Mouse (Mus musculus) naive thymus-derived CD4-positive, alpha-beta T cell, adult 2 months (primary cell): ENCODE results near the gene 1700016C15Rik.
A peak's percentile ranks its signal among the peaks of the same experiment; 100 is the strongest.

Experiments
- DNase-seq: peaks from one replicate; pipeline ENCODE4 v3.0.0-alpha.2; 2011; ENCODE audit warnings: low read depth

1700016C15Rik gene

DNA sequence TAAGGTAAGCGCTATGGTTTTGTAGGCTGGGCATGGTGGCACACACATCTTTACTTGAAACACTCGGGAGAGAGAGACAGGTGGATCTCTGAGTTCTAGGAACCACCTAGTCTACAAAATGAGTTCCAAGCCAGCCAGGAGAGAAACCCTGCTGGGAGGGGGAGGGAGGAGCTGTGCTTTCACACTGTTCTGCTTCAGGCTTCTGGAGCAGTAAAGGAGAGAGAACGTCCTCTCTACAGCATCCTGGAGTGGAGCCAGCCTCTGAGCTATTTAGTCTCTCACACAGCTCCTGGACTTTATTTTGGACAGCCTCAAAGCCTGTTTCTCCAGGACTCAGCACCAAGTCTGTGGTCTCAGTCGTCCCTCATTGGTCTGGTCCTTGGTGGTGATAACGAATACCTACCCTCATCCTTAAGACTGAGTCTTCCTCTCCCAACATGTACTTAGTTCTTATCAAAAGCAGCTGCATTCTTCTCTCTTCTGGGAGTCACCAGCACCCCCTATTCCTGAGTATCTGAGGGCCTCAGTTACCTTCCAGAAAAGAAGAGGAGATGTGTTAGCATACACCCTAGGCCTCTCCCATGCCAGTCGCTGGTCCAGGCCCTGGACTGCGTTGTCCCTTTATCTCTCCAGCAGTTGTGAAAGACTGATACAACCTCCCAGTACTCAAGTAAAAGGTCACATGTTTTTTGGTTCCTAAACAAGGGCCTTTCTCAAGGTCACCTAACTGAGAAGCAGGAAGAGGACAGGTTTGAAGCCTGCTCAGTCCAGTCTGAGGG is 12.4 kb upstream of the 1700016C15Rik start:
- DNase-seq: no peak

- DNase-seq: no peak
These were observed 11.1 kb upstream of the 1700016C15Rik start for GRCm38 (mm10) chr1:177718340-177719028.

GRCm38 (mm10) chr1:177719029-177719427 is 10.6 kb upstream of the 1700016C15Rik start:
- no peak for DNase-seq

GRCm38 (mm10) chr1:177723786-177724185 is 5.8 kb upstream of the 1700016C15Rik start:
- DNase-seq: no peak

- no peak for DNase-seq
These were observed 2.7 kb upstream of the 1700016C15Rik start for GRCm38 (mm10) chr1:177726870-177727269.

- no peak for DNase-seq
These were observed 1.6 kb upstream of the 1700016C15Rik start for GRCm38 (mm10) chr1:177727883-177728525.

GRCm38 (mm10) chr1:177731973-177732372 is 2.4 kb downstream of the 1700016C15Rik start:
- DNase-seq: no peak

DNA sequence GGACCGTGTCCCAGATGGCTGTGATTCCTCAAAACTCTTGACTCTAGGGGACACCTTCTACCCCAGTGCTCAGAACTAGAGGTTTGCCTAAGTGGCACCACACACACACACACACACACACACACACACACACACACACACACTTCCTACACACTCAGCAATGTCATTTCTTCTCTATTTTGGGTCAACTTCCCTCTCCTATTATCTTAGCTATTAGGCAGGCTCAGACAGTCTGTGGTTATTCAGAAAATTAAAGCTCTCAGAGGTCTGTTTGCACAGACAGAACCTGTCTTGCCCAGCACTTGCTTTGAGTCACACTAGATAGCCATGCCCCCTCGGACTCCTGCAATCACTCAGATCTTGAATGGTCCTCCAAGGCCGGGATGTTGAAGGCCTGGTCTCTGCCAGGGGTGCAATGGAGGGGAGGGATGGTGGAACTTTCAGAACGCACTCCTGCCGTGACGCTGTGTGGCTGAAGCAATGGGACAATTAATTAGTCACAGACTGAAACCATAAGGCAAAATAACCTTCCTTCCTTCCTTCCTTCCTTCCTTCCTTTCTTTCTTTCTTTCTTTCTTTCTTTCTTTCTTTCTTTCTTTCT is 8.0 kb downstream of the 1700016C15Rik start:
- DNase-seq: no peak

DNA sequence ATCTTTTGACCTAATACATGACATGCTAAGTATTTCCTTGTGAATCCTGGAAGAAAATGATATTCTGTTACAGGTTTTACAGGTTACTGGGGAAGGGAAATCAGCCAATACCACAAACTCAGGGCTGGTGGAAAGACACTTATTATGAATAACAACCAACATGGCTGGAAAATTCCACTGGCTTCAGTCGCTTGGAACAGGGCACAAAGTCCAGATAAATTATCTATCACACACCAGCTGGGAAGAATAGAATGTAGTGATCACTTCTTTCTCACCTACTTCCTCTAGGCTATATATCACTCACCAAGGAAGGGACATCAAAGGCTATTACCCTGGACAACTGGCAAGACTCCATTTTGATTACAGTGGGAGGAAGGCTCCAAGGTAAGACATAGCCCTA is 11.1 kb downstream of the 1700016C15Rik start:
- no peak for DNase-seq

DNA sequence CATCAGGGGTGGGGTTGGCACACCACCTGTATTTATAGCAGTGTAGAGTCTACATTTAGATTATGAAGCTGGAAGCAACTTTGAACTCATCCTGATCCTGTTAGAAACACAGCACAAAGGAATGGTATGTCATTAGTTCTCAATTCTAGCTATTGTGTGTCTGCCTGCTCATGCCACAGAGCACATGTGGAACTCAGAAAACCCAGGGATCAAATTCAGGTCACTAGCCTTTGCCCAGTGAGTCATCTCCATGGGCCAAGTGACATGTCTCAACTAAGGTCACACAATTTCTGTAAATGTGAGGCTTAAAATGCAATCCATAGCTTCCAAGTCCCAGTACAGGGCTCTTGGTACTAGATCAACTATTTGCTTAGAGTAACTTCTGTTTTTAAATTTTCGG is 12.5 kb downstream of the 1700016C15Rik start:
- no peak for DNase-seq

DNA sequence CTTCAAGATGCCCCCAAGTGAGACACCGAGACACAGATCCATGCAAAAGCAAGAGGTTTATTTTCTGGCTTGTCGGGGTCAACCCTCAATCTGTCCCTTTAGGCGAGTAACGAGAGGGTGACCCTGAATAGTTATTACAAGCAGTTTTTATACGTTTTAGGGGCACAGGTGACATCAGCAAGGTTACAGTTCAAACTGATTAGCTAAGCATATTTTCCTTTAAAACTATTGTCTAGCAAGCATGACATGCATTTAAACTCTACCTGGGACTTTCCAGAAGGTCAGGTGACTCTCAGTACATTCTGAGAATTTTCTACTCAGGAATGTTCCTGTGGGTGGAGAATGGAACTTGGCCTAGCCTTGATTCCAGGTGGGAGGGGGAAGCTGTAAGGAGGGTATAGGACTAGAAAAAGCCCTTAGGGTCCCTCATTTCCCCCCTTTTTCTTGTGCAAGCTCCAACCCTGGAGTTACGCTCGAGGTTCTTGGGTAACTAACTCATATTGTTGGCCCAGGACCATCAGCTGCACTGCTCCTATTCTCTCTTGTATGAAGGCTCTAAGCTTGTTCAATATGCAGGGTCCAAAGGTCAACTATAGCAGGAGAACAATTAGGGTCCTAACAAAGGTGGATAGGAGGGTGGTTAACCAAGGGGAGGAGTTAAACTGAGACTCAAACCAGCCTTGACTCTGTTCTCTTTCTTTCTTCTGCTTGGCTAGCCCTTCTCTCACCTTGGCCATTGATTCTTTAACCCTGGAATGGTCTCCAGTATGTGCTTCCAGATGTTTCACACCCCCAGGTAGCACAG is 15.1 kb downstream of the 1700016C15Rik start:
- DNase-seq: no peak

GRCm38 (mm10) chr1:177747869-177748540 is 18.4 kb downstream of the 1700016C15Rik start:
- no peak for DNase-seq

DNA sequence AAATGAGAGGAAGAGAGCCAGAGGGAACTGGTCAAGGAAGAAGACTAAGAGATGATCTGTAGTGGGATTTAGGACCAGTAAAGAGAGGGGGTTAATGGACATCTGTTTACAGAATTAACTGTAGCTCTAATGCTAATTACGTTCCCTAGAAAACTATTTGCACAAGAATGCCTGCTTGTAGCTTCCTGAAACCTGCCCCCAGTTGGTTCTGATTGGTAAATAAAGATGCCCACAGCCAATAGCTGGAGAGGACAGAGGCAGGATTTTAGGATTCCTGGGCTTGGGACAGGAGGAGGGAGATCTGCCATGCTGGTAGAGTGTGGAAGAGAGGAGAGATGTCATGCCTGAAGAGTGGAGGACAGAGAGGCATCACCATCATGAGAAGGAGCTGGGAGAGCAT is 23.9 kb downstream of the 1700016C15Rik start:
- no peak for DNase-seq

- DNase-seq: no peak
These were observed 27.6 kb downstream of the 1700016C15Rik start for GRCm38 (mm10) chr1:177757249-177757648.

- no peak for DNase-seq
These were observed 39.3 kb downstream of the 1700016C15Rik start for GRCm38 (mm10) chr1:177768931-177769330.

DNA sequence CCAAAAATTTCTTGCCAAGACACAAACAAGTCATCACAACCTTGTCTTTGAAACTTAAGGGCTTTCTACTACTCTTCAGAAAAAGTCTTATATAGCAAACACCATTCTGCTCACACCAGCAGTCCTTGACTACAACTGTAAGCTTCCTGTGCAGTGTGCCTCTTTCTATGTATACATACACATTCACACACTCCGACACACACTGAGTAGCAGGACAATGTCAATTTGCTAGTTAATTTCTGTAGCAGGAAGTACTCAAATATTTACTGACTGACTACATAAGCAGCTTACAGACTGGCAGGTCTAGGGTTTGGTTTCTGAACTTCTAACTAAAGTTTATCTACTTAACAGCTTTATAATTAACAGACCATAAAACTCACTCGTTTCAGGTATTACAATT is 47.8 kb downstream of the 1700016C15Rik start:
- no peak for DNase-seq

- DNase-seq: peak; percentile 55
These were observed 63.2 kb downstream of the 1700016C15Rik start for GRCm38 (mm10) chr1:177792835-177793234.

DNA sequence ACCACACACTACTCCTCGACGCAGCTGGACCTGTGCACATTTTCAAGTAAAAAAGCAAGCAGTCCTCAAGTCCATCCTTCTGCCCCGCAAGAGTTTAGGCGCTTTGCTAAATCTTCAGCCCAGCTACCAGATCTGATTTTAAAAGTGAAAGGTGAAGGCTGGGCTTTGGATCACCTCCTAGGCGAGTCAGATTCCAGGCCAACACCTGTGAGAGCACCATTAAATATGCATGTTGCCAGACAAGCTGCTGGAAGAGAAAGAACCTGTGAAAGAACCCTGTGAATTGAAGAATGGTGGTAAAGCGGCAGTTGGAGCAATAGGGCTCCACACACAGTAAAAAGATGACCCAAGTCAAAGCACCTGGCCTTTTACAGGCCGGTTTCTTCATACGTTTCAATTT is 65.3 kb downstream of the 1700016C15Rik start:
- peak; percentile 30 for DNase-seq

- no peak for DNase-seq
These were observed 66.0 kb downstream of the 1700016C15Rik start for GRCm38 (mm10) chr1:177795421-177796192.

- DNase-seq: peak; percentile 99
These were observed 66.8 kb downstream of the 1700016C15Rik start, which contains the start of gene Adss for GRCm38 (mm10) chr1:177796193-177796939. Adss (minus strand) TSS chr1:177796511.
